Mouse (Mus musculus): ENCODE data around the gene Nfat5. TPM values are rescaled to one million over a fixed set of nuclear protein-coding genes. Genes with fewer than 3 reads are reported as not detected.
A peak's percentile ranks its signal among the peaks of the same experiment; 100 is the strongest.

The Nfat5 gene
- polyA plus RNA-seq, 1 experiment from 2014 or later = 15.6 TPM

DNA sequence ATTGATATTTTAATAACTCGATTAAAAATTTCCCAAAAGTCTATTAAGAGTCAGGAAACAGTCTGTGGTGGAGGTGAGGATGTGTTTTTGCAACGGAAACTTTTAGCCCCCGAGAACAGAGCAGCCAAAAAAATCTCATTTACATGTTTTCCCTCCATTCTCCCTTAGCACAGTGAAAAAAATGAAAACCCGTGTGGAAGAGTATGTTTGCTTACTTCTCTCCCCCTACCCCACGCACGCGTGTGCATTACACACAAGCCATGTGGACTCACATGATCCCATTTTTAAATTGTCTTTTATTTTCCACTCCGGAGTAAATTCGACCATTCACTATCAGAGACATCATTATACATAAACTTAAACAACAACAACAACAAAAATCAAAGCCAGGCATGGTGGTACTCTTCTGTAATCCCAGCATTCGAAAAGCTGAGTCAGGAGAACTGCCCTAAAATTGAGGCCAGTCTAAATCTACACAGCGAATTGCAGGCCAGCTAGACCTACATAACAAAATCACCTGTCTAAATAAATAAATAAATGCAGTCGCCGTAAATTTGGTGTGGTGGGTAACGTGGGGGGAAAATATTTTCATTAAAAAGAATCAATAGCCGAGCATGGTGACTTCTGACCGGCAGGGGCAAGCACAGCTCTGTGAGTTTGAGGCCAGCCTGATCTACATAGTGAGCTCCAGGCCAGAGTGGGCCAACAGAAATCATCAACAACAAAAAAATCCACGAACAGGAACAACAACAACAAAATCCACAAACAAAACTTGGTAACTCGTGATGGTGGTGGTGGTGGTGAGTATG lies 947 bp upstream of the Nfat5 start:
- Histone ChIP-seq H3K4me1 (ENCODE audit: control insufficient read depth in 2 of 2, insufficient read depth in 2 of 2, low read length in 2 of 2) (peaks cover 0 to 15% of the 10 kb centered on the region in 2 experiments; a peak in 2 of 4 replicates), H3K4me3 (ENCODE audit: control insufficient read depth in 1 of 2, insufficient read depth in 1 of 2, low read depth in 1 of 2, low read length in 2 of 2) (peak overlapping the region; percentile 47 to 97), H3K4me2 (ENCODE audit: low read length) (peak overlapping the region; percentile 67), H3K27ac (replicated peaks in 1 of 2; ENCODE audit: control insufficient read depth in 1 of 2, insufficient read depth in 1 of 2, low read depth in 2 of 2, low read length in 2 of 2) (peak overlapping the region; percentile 96 to 97), H3K9me3 (ENCODE audit: control insufficient read depth, low read length) (no peaks in the 10 kb centered on the region), H3K36me3 (ENCODE audit: control insufficient read depth, insufficient read depth, low read length) (0 out of 2 replicates have a peak, but pooled peaks cover 3% of the 10 kb centered on the region), H3K9ac (ENCODE audit: low read length) (peak overlapping the region; percentile 75), H3K27me3 (ENCODE audit: control insufficient read depth, insufficient read depth, low read length) (no peaks in the 10 kb centered on the region)
- no peak for ATAC-seq (ENCODE audit: insufficient number of reproducible peaks, insufficient read depth, low FRiP score, low read depth)
- 59% methylated on average over 18 of the region's 18 CpGs for WGBS

DNA sequence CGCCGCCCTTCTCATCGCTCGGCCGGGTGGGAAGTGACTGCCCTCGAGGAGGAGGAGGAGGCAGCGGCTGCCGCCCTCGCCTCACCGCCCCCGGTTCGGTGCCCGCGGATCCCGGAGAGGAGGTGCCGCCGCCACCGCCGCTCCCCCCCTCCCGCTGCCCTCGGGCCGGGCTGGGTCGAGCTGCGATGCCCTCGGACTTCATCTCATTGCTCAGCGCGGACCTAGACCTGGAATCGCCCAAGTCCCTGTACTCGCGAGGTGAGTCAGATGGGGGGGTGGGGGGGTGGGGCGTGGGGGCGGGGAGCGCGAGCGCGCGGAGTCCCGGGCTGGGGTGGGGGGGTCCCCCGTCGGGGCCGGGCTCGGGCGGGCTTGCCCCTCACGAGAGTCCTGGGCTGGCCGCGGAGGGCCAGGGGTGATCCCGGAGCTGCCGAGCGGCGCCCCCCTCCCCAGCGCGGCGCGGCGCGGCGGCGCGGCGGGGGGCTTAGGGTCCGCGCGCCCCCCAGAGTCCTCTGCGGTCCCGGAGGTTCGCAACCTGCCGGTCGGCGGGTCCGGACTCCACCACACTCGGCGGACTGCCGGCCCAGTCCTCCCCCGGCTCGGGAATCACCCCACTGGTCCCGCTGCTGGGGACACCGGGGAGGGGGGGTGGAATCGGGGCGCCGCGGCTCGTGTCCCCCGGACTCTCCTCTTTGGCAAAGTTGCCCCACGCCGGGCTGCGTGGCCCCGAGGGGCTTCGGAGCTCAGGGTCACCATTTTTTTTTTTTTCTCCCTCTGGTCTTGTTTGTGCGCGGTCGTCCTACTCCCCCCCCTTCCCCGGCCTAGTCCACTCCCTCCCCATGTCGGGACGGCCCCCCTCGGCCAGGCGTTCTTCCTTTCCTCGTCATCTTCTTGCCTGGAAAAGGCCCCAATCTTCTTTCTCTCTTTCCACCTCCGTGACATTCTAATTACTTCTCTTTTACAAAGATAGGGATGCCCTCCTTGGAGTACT lies 665 bp downstream of the Nfat5 start:
- H3K4me3 ChIP-seq (ENCODE audit: control insufficient read depth in 1 of 2, insufficient read depth in 1 of 2, low read depth in 1 of 2, low read length in 2 of 2) = peak overlapping the region; percentile 77 to 97
- H3K4me2 ChIP-seq (ENCODE audit: low read length) = peak overlapping the region; percentile 62
- peaks cover 6% of the 10 kb centered on the region; the same call in 1 of the 2 replicates for H3K36me3 ChIP-seq (ENCODE audit: control insufficient read depth, insufficient read depth, low read length)
- H3K9ac ChIP-seq (ENCODE audit: low read length) = peak overlapping the region; percentile 99
- ATAC-seq (ENCODE audit: insufficient number of reproducible peaks, insufficient read depth, low FRiP score, low read depth) = peak; percentile 46
- no peaks in the 10 kb centered on the region for H3K27me3 ChIP-seq (ENCODE audit: control insufficient read depth, insufficient read depth, low read length)
- H3K9me3 ChIP-seq (ENCODE audit: control insufficient read depth, low read length) = no peaks in the 10 kb centered on the region
- peaks cover 0 to 15% of the 10 kb centered on the region in 2 experiments; a peak in 2 of 4 replicates for H3K4me1 ChIP-seq (ENCODE audit: control insufficient read depth in 2 of 2, insufficient read depth in 2 of 2, low read length in 2 of 2)
- under 1% methylated on average over 57 of the region's 98 CpGs for WGBS
- H3K27ac ChIP-seq (replicated peaks in 1 of 2; ENCODE audit: control insufficient read depth in 1 of 2, insufficient read depth in 1 of 2, low read depth in 2 of 2, low read length in 2 of 2) = peak overlapping the region; percentile 94 to 97

DNA sequence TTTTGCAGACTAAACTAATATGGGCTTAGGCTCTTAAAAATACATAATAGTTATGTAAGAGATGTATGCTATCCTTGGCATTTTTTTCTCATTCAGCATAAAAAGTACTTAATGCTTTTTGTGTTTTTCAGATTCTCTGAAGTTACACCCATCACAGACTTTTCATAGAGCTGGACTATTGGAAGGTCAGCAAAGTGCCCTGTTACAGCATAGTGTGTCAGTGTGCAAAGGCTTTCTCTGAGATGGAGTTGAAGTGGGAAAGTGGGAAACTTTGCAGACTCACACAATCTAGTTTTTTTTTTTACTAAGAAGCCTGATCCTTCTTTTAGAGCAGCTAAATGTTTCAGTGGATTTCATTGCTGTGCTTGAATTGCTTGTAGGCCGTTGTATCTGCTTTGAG lies 2.2 kb downstream of the Nfat5 start:
- Histone ChIP-seq H3K36me3 (ENCODE audit: control insufficient read depth, insufficient read depth, low read length) (peaks cover 16% of the 10 kb centered on the region), H3K27me3 (ENCODE audit: control insufficient read depth, insufficient read depth, low read length) (no peaks in the 10 kb centered on the region), H3K9me3 (ENCODE audit: control insufficient read depth, low read length) (no peaks in the 10 kb centered on the region), H3K4me1 (ENCODE audit: control insufficient read depth in 2 of 2, insufficient read depth in 2 of 2, low read length in 2 of 2) (peaks cover 0 to 15% of the 10 kb centered on the region in 2 experiments; a peak in 2 of 4 replicates), H3K4me2 (ENCODE audit: low read length) (peak overlapping the region; percentile 62), H3K27ac (replicated peaks in 1 of 2; ENCODE audit: control insufficient read depth in 1 of 2, insufficient read depth in 1 of 2, low read depth in 2 of 2, low read length in 2 of 2) (no peak overlapping the region), H3K4me3 (ENCODE audit: control insufficient read depth in 1 of 2, insufficient read depth in 1 of 2, low read depth in 1 of 2, low read length in 2 of 2) (peak overlapping the region in 1 of 2 experiments; percentile 97; a peak in 2 of 4 replicates), H3K9ac (ENCODE audit: low read length) (peak overlapping the region; percentile 99)
- WGBS = 74% methylated on average over 1 of the region's 1 CpGs
- ATAC-seq (ENCODE audit: insufficient number of reproducible peaks, insufficient read depth, low FRiP score, low read depth) = no peak

DNA sequence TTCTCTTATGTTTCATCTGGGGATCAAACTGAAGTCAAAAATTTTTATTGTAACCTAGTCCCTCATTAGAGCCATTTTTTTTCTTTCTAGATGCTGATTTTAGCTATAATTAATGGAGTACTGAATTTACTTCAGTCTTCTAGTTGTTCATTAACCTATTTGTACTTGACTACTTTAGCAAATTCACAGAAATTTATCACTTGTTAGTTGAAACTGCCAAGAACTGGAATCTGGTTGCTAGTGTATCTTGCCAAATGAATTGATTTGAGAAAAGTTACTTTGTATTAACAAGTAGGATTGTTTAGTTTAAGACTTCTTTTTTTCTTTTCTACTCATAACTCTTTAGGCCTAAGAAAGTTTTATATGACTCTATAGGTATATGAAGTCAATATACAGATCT lies 18.6 kb downstream of the Nfat5 start:
- no peak overlapping the region for H3K4me3 ChIP-seq (ENCODE audit: control insufficient read depth in 1 of 2, insufficient read depth in 1 of 2, low read depth in 1 of 2, low read length in 2 of 2)
- no peaks in the 10 kb centered on the region for H3K9me3 ChIP-seq (ENCODE audit: control insufficient read depth, low read length)
- H3K27ac ChIP-seq (replicated peaks in 1 of 2; ENCODE audit: control insufficient read depth in 1 of 2, insufficient read depth in 1 of 2, low read depth in 2 of 2, low read length in 2 of 2) = no peak overlapping the region
- ATAC-seq (ENCODE audit: insufficient number of reproducible peaks, insufficient read depth, low FRiP score, low read depth) = no peak
- no peaks in the 10 kb centered on the region for H3K27me3 ChIP-seq (ENCODE audit: control insufficient read depth, insufficient read depth, low read length)
- no peak overlapping the region for H3K9ac ChIP-seq (ENCODE audit: low read length)
- H3K4me1 ChIP-seq (ENCODE audit: control insufficient read depth in 2 of 2, insufficient read depth in 2 of 2, low read length in 2 of 2) = peaks cover 0 to 3% of the 10 kb centered on the region in 2 experiments; a peak in 1 of 4 replicates
- H3K36me3 ChIP-seq (ENCODE audit: control insufficient read depth, insufficient read depth, low read length) = no peaks in the 10 kb centered on the region
- no peak overlapping the region for H3K4me2 ChIP-seq (ENCODE audit: low read length)

DNA sequence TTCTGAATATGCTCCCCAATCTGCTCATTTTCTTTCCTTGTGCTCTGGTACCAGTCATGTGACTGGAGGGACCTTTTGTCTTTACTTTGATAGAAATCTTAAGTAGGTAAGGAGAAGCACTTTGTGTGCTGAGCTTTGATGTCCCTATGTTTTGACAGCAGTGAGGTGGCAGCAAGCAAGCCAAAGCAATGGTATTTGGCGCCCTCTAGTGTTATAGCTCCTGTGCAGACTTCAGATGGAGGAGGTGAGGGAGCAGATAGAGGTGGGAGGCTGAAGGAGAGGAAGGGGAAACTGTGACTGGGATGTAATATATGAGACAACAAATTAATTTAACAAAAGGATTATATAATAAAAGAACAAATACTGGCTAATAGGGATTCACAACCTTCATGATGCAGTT lies 30.9 kb downstream of the Nfat5 start:
- Histone ChIP-seq H3K9ac (ENCODE audit: low read length) (no peak overlapping the region), H3K9me3 (ENCODE audit: control insufficient read depth, low read length) (no peaks in the 10 kb centered on the region), H3K36me3 (ENCODE audit: control insufficient read depth, insufficient read depth, low read length) (peaks cover 8% of the 10 kb centered on the region; the same call in 1 of the 2 replicates), H3K4me2 (ENCODE audit: low read length) (no peak overlapping the region), H3K4me1 (ENCODE audit: control insufficient read depth in 2 of 2, insufficient read depth in 2 of 2, low read length in 2 of 2) (no peaks in the 10 kb centered on the region), H3K4me3 (ENCODE audit: control insufficient read depth in 1 of 2, insufficient read depth in 1 of 2, low read depth in 1 of 2, low read length in 2 of 2) (no peak overlapping the region), H3K27ac (replicated peaks in 1 of 2; ENCODE audit: control insufficient read depth in 1 of 2, insufficient read depth in 1 of 2, low read depth in 2 of 2, low read length in 2 of 2) (no peak overlapping the region), H3K27me3 (ENCODE audit: control insufficient read depth, insufficient read depth, low read length) (no peaks in the 10 kb centered on the region)
- WGBS = 0% methylated on average over 1 of the region's 1 CpGs
- ATAC-seq (ENCODE audit: insufficient number of reproducible peaks, insufficient read depth, low FRiP score, low read depth) = no peak

DNA sequence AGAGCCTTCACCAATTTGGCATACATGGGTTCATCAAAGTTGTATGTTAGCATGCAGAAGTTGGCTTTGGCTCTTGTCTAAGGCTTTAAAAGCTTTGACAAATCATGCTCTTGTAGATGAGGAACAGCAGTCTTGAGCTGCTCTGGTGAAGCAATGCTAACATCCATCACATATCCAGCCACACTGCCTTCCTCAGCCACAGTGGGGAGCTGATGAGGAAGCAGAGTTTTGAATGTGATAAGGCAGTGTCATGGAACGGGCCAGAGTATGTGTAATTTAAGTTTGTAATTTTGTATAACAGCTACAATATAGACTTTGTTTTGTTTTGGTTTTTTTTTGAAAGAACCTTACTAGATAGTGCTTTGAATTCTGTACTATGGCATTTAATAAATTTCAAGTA lies 36.3 kb downstream of the Nfat5 start:
- Histone ChIP-seq H3K27ac (replicated peaks in 1 of 2; ENCODE audit: control insufficient read depth in 1 of 2, insufficient read depth in 1 of 2, low read depth in 2 of 2, low read length in 2 of 2) (no peak overlapping the region), H3K4me1 (ENCODE audit: control insufficient read depth in 2 of 2, insufficient read depth in 2 of 2, low read length in 2 of 2) (no peaks in the 10 kb centered on the region), H3K9me3 (ENCODE audit: control insufficient read depth, low read length) (no peaks in the 10 kb centered on the region), H3K4me2 (ENCODE audit: low read length) (no peak overlapping the region), H3K4me3 (ENCODE audit: control insufficient read depth in 1 of 2, insufficient read depth in 1 of 2, low read depth in 1 of 2, low read length in 2 of 2) (no peak overlapping the region), H3K9ac (ENCODE audit: low read length) (no peak overlapping the region), H3K27me3 (ENCODE audit: control insufficient read depth, insufficient read depth, low read length) (no peaks in the 10 kb centered on the region), H3K36me3 (ENCODE audit: control insufficient read depth, insufficient read depth, low read length) (peaks cover 11% of the 10 kb centered on the region; the same call in 1 of the 2 replicates)
- 35% methylated on average over 1 of the region's 1 CpGs for WGBS
- ATAC-seq (ENCODE audit: insufficient number of reproducible peaks, insufficient read depth, low FRiP score, low read depth) = no peak

DNA sequence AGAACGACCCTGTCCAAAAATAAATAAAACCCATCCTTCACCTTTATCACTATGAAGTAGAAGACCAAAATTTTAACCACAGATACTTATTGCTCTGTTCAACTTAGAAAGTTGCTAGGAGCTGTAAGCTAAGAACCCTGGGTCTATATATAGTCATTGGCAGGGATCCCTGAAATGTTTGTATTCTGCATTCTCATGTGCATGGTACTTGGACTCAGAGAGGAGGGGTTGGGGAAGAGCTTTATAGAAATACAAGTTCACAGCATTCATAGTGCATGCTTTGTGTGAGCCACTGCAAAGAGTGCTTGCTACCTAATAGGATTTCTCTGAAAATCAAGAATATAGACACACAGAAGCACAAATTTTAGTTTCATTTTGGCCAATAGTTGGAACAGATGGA lies 43.2 kb downstream of the Nfat5 start:
- no peaks in the 10 kb centered on the region for H3K9me3 ChIP-seq (ENCODE audit: control insufficient read depth, low read length)
- peak; percentile 78; the same call in 1 of the 2 replicates for ATAC-seq (ENCODE audit: insufficient number of reproducible peaks, insufficient read depth, low FRiP score, low read depth)
- H3K27ac ChIP-seq (replicated peaks in 1 of 2; ENCODE audit: control insufficient read depth in 1 of 2, insufficient read depth in 1 of 2, low read depth in 2 of 2, low read length in 2 of 2) = peak overlapping the region in 1 of 2 experiments; percentile 69; a peak in 3 of 4 replicates
- no peak overlapping the region for H3K4me3 ChIP-seq (ENCODE audit: control insufficient read depth in 1 of 2, insufficient read depth in 1 of 2, low read depth in 1 of 2, low read length in 2 of 2)
- H3K4me2 ChIP-seq (ENCODE audit: low read length) = peak overlapping the region; percentile 28
- WGBS = 41% methylated on average over 1 of the region's 1 CpGs
- peaks cover 20% of the 10 kb centered on the region for H3K36me3 ChIP-seq (ENCODE audit: control insufficient read depth, insufficient read depth, low read length)
- peaks cover 0 to 5% of the 10 kb centered on the region in 2 experiments; a peak in 2 of 4 replicates for H3K4me1 ChIP-seq (ENCODE audit: control insufficient read depth in 2 of 2, insufficient read depth in 2 of 2, low read length in 2 of 2)
- H3K9ac ChIP-seq (ENCODE audit: low read length) = no peak overlapping the region
- H3K27me3 ChIP-seq (ENCODE audit: control insufficient read depth, insufficient read depth, low read length) = no peaks in the 10 kb centered on the region

All from heart, embryonic 14.5 days (tissue).